Mouse (Mus musculus): ENCODE measurements around the gene Chpf.

Gene Chpf

DNA sequence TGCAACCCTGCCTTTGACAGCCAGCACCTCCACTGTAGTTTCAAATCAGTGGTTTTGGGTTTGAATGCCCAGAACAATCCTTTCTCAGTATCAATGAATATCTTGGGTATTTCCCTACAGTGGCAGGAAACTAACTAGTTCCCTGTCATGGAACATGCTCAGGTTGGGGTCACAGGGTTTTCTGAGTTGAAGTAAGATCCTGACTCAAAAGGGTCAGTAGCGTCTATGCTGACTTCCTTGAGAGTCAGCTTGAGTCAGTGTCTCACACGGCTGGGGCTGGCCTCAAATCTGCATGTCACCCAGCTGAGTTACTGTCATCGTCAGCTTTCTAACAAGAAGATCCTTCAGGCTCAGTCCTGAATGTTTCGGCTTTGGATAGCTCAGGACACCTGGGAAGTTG, 19.8 kb upstream of the Chpf start:
- DNase-seq: no peak

DNA sequence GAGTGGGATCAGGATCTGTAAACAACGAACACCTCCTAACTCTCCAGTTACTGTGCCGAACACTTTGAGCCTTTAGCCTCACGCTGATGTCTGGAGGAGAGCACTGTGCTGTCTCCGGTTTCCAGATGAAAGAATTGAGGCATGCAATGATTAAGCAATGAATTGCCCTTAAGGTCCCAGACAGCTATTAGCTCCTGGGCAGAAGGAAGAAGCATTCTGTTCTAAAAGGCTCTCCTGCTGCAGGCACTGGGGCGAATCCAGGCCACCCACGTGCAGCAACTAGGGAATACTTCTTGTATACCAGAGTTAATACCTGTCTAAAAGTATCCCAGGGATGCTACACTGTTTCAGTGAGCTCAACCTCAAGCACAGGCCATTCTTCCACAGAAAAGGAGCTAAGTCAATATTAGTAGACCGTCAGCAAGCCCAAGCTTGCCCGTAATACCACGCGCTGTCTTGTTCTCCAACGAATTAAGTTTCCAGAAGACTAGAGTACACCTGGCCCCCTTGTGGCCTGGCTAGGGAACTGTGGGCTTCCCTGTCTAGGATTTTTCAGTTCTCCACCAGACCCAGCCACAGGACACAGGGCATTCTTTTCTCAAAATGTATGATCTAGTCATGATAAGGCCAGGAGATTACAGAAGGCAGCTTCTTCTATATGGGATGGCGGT, 15.9 kb upstream of the Chpf start:
- DNase-seq: peak in 1 of 2 experiments; percentile 58

DNA sequence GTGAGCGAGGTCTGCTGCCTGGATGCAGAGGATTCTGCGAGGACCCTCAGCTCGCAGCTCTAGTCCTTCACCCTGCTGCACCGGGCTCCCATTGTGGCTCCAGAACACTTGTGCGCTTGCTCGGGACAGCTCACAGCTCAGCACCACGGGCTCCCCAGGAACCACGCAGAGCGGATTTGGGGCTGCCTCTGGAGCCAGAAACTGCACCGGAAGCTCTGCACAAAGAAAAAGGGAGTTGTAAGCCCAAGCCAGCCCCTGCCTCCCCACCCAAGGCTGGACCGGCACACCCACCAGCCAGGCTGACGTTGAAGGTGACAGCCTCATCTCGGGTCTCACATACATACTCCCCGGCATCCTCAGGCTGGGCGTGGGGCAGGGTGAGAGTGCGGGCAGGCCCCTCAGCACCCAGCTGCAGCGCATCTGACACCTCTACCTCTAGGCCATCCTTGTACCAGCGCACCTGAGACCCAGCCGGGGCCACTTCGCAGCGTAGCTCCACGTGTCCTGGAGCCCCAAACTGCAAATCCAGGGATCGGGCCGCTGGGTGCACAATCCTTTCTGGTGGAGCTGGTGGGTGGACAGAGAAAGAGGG, 13.6 kb upstream of the Chpf start:
- DNase-seq: no peak

DNA sequence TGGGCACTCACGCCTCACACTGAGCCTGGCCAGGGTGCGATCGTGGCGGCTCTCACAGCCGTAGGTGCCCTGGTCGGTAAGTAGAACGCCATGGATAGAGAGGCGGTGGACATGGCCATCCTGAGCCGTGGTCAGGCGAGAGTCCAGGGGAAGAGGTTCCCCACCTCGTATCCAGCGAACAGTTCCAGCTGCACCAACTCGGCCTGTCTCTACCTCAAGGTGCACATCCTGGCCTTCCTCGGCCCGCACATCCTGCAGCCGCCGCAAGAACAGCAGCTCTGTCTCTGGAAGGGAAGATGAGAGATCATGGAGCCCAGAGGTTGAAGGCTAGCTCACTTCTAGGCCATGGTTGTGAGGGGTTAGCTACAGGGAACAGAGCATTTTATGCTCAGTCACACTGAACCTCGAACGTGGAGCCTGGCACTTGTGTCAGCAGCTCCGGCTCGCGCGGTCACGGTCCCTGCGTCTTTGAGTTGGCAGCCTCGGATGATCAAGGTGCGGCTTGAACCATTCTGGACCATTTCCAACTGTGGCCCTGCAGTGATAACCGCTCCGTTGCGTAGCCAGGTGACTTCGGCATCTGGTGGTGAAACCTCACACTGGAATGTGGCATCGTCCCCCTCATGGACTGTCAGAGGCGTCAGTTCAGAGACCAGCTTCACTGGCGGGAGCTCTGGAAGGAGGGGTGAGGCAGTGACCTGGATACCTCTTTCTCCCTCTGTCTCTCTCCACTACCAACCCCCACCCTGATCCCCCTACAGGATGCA, 11.9 kb upstream of the Chpf start:
- DNase-seq: no peak

DNA sequence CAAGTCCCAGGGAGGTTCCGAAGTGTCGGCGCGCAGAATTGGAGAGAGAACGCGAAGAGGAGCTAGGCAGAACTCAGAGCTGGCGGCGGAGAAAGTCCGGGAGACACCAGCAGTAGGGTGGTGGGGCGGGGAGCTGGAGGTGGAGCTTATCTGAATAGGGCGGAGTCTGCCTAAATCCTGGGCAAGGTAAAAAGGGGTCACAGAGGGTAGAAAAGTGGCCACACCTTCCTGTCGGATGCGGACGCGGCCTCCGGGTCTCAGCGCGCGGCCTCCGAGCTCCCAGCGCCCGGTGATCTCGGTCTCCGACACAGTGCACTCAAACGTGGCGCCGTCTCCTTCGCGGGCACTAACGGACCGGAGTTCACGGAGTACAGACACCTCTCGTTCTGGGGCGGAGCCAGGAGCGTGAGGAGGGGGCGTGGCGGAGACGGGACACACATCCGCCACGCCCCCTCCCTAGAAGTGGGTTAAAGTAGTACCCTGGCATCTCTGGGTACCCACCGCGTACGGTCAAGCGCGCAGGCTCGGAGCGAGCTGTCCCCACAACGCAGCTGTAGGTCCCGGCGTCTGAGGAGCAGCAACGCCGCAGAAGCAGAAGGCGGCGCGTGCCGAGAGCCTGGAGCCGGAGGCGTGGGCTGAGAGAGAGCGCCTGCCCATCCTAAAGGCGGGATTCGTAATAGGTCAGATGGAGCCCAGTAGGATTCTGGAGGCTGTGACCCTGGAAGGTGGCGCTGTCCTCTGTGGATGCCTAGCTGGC, 8.5 kb upstream of the Chpf start:
- peak; percentile 93 for DNase-seq

DNA sequence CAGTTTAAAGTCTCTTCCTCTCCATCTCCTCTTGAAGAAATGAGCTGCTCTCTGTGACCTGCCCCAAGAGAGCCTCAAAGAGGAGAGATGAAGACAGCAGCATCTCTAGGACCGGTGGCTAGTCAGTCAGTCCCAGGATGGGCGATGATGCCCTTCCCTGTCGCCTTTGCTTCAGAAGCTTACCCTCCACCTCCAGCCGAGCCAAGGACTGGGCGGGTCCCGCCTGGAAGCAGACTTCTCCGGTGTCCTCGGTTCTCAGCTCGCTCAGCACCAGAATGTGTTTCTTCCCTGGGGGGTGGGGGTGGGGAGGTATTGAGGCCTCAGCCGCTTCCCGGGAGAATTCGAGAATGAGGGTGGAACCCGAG, 7.9 kb upstream of the Chpf start:
- no peak for DNase-seq

DNA sequence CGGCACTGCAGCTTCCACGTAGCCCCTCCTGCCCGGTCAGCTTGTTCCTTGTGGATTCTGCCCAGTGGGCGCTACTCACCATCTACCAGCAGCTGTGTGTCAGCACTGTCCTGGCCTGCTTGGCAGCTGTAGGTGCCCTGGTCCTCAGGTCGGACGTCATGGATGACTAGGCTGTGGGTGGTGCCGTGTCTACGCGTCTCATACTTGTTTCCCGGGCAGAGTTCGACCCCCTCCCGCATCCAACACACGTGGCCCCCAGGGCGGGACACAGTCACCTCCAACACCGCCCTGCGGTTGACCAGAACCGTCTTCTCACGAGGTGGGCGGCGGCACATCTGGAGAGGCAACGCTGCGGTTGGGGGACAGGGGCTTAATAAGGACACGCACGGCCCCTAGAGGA, 7.5 kb upstream of the Chpf start:
- peak; percentile 50 to 87 for DNase-seq

DNA sequence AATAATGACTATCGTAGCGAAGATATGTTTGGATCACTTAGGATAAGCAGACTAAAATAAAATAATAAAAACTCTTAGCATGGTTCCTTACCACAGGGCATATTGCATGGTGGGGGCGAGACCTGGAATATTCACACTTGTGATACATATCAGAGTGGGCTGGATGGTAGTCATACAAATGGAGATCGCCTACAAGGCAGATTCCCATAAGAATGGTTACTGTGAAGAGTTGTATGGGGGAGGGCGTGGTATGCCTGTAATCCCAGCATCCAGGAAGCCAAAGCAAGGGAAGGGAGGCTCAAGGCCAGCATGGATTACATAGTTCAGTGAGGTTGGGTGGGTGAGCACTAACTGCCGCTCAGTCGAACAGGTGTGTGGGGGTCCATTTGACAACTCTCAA, 1.6 kb upstream of the Chpf start:
- DNase-seq: no peak

DNA sequence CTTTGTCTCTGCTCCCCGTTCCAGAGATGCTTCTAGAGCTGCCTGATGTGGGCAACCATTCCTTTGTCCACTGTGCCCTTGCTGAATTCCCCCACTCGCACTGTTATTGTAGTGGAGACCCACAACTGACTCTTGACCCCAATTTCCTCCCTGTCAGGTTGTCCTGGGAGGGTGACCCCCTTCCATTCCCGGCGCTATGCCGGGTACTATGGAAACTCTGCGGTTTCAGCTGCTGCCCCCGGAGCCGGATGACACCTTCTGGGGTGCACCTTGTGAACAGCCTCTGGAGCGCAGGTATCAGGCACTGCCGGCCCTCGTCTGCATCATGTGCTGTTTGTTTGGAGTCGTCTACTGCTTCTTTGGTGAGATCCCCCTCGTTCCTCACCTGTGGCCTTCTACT, 929 bp upstream of the Chpf start:
- DNase-seq: no peak

DNA sequence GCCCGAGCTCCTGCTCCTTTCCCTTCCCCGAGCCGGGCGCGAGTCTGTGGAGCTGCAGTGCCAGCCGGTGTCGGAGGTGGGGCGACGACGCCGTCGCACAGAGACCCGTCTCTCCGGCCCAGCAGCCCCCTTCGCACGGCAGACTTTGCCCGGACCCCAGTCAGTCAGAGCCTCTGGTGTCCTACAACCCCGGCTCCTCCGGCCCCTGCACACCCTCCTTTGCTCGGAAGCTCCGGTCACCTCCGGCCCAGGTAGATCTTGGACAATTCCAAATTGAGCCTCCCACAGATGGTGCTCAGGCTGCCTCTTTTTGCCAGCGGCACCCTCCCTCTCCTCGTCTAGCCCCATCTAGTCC, 505 bp upstream of the Chpf start:
- DNase-seq: no peak

DNA sequence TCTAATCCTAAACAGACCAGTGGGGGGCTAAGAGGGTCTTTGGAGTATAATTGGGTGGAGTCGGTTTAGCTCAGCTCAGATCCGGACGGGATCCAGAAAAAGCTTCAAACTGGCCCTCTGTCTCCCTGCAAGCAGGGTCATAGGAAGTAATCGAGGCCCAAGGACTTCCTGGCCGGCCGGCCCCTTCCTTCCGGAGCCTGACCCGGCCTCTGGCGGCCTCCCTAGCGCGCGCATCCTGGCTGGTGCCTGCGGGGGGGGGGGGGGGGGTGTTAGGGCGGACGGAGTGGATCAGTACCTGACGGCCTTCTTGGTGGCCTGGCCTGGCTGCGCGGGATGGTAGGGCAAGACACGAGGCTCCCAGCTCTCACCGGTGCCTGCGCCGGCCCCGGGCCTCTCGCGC, 610 bp downstream of the Chpf start:
- DNase-seq: peak; percentile 65 to 84

DNA sequence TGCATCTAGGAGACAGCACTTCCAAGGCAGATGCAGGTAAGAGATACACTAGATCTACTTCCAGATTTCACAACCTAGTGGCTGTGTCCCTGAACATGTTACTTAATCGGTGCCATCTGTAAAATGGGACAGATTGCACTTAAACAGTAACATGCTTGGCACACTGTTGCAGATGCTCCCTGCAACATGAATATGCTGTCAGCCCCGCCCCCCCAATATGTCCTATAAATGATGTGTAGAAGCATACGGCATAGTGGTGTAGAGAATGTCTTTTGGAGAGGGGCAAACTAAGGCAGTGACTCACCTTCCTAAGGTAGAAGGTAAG, 1.2 kb downstream of the Chpf start:
- no peak for DNase-seq

DNA sequence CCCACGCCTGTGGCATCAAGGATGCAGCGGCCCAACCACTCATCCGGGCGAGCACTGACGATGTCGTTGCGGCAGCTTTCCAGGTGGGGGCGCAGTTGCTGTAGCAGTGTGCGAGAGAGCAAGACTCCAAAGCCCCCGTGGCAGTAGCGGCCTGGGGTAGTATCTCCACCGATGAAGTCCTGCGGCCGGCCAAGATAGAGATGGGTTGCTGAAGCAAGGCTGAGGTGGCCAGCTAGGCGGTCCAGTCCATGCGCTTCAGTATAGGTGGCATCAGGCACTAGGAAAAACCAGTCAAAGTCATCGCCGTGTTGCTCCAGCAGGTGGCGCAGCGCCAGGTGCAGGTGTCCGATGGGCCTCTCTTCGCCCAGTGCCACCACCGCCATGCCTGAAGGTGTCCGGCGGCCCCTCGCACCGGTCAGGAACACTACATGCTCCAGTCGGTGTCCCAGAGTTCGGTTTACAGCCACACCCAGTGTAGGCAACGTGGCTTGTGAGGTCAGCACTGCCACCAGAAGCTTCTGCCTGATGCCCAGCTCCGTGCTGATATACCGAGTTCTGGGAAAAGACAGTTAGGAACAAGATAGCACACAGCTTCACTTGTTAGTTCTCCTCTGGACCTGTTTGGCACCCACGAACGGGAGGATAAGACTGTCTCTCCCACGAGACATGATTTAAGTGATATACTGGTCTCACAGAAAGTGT, 1.7 kb downstream of the Chpf start:
- peak; percentile 90 to 92 for DNase-seq

DNA sequence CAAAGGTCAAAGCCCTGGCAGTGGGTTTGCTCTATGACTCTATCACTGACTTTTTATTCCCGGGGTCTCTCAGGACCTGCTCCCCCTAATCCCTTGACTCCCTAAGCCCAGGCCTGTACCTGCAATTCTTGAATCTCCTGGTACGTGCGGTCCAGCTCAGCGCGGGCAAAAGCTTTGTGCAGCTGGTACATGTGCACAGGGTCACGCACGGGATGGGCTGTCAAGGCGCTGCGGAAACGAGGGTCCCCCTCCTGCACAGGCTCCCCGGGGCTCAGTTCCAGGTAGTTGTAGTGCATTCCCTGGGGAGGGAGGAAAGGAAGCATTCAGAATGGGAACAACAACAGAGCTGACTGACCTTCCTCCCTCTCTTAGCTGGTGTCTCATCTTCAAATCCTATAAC, 2.7 kb downstream of the Chpf start:
- DNase-seq: no peak

DNA sequence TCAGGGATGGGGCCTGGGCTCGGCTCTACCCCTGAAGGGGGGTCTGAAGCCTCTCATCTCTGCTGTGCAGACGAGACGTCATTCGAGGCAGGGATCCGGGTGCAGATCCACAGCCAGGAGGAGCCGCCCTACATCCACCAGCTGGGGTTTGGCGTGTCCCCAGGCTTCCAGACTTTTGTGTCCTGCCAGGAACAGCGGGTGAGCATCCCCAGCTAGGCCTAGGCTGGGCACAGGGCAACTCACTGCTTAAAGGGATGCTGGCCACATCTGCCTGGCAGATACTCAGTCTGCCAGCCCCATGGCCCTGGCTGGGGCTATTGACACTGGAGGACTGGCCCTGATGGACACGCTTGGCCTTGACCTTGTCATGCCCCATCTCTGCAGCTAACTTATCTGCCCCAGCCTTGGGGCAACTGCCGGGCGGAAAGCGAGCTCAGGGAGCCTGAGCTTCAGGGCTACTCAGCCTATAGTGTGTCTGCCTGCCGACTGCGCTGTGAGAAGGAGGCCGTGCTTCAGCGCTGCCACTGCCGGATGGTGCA, 9.8 kb downstream of the Chpf start:
- no peak for DNase-seq

DNA sequence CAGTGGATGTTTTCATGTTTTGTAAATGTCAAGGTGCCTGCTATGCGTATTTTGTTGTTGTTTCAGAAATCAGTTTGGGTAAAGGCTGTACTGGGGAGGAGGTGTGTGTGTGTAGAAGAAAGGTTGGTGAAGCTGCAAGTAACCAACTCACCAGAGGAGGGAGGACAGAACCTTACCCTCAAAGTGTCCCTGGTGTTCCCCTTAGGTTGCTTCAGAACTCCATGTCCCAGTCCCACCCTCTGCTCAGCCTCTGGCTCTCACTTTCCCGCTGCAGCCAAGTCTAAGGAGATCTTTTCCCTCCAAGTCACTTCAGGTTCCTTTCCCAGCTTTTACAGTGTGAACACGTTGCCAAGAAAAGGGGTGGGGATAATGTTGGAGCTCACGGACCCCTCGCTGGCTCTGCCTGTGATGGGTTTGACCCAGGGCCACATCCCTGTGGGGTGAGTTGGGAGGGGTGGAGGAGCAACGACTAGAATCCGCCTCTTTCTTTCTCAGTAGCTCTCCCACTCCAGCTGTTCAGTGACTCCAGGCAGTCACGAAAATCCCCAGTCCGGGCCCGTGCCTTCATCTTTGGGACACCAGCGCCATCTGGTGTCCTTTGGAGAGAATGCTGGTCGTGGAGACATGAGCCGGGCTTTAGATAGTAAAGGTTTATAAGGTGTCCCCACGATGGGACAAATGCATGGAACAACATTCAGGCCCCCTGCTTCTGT, 11.7 kb downstream of the Chpf start:
- peak; percentile 73 to 83 for DNase-seq

DNA sequence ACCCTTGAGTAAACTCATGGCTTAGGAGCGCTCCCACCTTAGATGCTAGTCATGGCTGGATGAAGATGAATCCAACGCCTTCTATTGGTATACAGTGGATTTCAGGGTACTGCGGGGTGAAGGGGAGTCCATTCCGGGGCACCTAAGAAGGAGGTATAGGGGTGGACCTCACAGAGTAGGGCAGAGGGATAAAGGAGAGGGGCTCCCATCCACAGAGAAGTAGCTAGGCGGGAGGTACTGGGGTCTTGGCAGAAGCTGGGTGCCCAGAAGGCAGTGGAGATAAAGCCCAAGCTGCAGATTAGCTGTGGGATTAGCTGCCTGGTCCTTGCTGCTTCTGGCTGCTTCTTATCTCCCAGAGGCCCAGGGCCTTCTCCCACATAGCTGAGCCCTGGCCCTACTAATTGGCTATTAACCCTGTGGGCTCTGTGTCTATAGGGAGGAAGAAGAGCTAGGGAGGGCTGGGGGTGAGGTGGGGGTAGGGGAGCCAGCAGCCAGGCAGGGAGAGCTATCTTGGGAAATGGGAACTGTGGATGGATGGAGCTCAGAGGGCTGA, 15.4 kb downstream of the Chpf start:
- no peak for DNase-seq

DNA sequence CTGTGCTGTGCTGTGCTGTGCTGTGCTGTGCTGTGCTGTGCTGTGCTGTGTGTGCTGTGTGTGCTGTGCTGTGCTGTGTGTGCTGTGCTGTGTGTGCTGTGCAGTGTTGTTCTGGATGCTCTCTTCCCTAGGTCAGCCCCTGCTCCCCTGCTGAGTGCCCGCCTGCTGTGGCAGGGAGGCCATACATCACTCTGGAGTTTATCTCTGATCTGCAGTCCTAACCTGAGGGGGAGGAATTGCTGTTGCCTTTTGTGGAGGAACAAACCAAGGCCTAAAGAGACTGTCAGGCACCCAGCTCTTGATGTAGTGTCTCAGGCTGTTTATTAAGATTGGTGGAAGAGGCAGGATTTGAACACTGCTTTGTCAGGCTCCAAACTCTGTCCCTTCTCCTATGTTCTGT, 16.5 kb downstream of the Chpf start:
- DNase-seq: no peak

DNA sequence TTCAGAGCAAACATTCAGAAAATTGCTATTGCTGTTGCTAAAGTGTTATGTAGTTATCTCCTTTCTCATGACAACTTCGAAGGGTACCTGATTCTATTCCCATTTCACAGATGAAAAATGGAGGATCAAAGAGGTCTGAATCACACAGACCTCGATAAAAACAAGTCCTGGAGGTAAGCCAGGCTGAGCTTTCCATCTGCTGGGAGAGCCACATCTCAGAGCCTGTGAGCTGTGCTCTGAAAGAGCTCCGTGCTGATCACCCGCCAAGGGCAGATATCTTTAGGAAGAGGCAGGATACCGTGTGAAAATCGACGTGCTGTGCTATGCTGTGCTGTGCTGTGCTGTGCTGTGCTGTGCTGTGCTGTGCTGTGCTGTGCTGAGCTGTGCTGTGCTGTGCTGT, 18.8 kb downstream of the Chpf start:
- no peak for DNase-seq

DNA sequence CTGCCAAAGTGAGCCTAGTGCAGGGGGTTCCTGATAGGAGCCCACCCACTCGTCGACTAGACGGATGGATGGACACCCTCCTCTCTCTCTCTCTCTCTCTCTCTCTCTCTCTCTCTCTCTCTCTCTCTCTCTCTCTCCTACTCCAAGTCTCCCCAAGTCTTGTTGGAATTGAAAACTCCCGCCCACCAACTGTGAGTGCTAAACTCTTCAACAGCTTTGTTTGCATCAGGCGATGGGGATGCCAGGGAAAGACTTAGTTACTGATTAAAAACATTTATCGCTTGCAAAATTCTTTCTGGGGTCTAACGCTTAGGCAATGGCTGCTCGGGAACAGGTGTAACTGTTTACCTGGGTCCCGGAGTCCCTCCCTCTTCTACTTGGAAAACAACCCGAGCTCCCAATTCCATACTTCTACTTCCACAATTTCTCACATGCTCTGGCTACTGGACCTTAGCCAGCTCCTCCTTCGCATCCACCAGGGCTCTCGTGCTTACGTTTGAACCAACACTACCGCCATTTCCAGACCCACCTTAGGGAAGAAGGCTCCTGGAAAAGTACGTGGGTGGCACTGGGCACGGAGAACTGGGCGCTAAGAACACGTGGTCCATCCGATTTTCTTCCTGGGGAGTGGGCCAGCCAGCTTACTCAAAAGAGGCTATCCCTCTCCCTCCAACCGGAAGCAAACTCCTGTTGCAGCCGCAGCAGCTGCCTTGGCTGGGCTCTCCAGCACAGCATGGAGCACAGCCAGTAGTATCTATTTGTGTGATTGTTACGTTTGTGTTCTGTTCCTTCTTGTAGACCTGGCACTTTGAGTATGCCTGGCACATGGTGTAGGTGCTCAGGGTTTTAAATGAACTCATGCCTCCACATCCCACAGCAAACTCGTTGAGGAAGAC, 20.1 kb downstream of the Chpf start:
- DNase-seq: peak in 1 of 2 experiments; percentile 20
